Comparison of ENCODE assay signal across 21 mouse cellular contexts in genomic region chr14:61698358-61699055, GRCm38 (mm10).
DNase-seq lines count a peak whose midpoint lies in the region; ATAC-seq and TF ChIP-seq lines count a peak whose summit lies in the region.
"Had no signal": no experiment of that assay in that cellular context is flagged by ENCODE, and none has a peak within 500 bp of the region (broad histone marks: within the 10 kb centered on the region; RNA-seq: fewer than 3 reads in every experiment).

No protein-coding gene starts in this region.

- no peak overlapping the region for H3K4me3 ChIP-seq in kidney, embryonic 14.5 days (ENCODE audit: low read length)
- H3K4me3 ChIP-seq in layer of hippocampus, adult 2 months, result no peak overlapping the region
- H3K4me3 ChIP-seq in liver, embryonic 12.5 days, result no peak overlapping the region
- H3K4me3 ChIP-seq: embryonic facial prominence, embryonic 15.5 days; forebrain, embryonic 10.5 days; left cerebral cortex, adult 2 months; limb, embryonic 12.5 days; midbrain, embryonic 15.5 days had no signal

- no peak overlapping the region for H3K27ac ChIP-seq in kidney, embryonic 14.5 days (ENCODE audit: low read depth, low read length)
- H3K27ac ChIP-seq in layer of hippocampus, adult 2 months, result no peak overlapping the region
- no peak overlapping the region for H3K27ac ChIP-seq in liver, embryonic 12.5 days
- H3K27ac ChIP-seq: embryonic facial prominence, embryonic 15.5 days; forebrain, embryonic 10.5 days; left cerebral cortex, adult 2 months; limb, embryonic 12.5 days; liver, embryonic 14.5 days; midbrain, embryonic 15.5 days had no signal

- H3K36me3 ChIP-seq in kidney, embryonic 14.5 days (ENCODE audit: control insufficient read depth, insufficient read depth, low read length), result no peaks in the 10 kb centered on the region
- H3K36me3 ChIP-seq in liver, embryonic 12.5 days, result no peaks in the 10 kb centered on the region
- H3K36me3 ChIP-seq: embryonic facial prominence, embryonic 15.5 days; forebrain, embryonic 10.5 days; limb, embryonic 12.5 days; midbrain, embryonic 15.5 days had no signal

- WGBS in kidney, embryonic 14.5 days, result 49% methylated on average over 12 of the region's 12 CpGs
- WGBS in liver, embryonic 12.5 days (ENCODE audit: insufficient replicate concordance), result 52% methylated on average over 12 of the region's 12 CpGs

- no peak for ATAC-seq in kidney, embryonic 14.5 days (ENCODE audit: low FRiP score, low TSS enrichment)
- ATAC-seq in liver, embryonic 12.5 days, result no peak
- ATAC-seq: midbrain, embryonic 15.5 days had no signal

- no peaks in the 10 kb centered on the region; the same call in 1 of the 2 replicates for H3K27me3 ChIP-seq in kidney, embryonic 14.5 days (ENCODE audit: control insufficient read depth, insufficient read depth, low read length)
- no peaks in the 10 kb centered on the region for H3K27me3 ChIP-seq in liver, embryonic 12.5 days (replicated peaks)
- H3K27me3 ChIP-seq: embryonic facial prominence, embryonic 15.5 days; limb, embryonic 12.5 days; midbrain, embryonic 15.5 days had no signal

- H3K9ac ChIP-seq in kidney, embryonic 14.5 days (ENCODE audit: low read depth, low read length), result no peak overlapping the region
- no peak overlapping the region for H3K9ac ChIP-seq in liver, embryonic 12.5 days
- H3K9ac ChIP-seq: embryonic facial prominence, embryonic 15.5 days; limb, embryonic 12.5 days; liver, embryonic 14.5 days; midbrain, embryonic 15.5 days had no signal

- TF ChIP-seq CTCF in layer of hippocampus, adult 2 months (conservative IDR thresholded peaks at IDR 0.05), result no peak

- no peaks in the 10 kb centered on the region for H3K4me1 ChIP-seq in kidney, embryonic 14.5 days (ENCODE audit: control insufficient read depth, insufficient read depth, low read length)
- no peaks in the 10 kb centered on the region for H3K4me1 ChIP-seq in liver, embryonic 12.5 days
- H3K4me1 ChIP-seq: midbrain, embryonic 15.5 days had no signal

- H3K9me3 ChIP-seq in kidney, embryonic 14.5 days (ENCODE audit: control insufficient read depth, low read length), result no peaks in the 10 kb centered on the region
- no peaks in the 10 kb centered on the region for H3K9me3 ChIP-seq in liver, embryonic 12.5 days (replicated peaks)
- H3K9me3 ChIP-seq: embryonic facial prominence, embryonic 15.5 days; forebrain, embryonic 10.5 days; limb, embryonic 12.5 days; midbrain, embryonic 15.5 days had no signal

- peak; percentile 38 for DNase-seq in embryo, embryonic 10.5 days (ENCODE audit: low spot score)
- DNase-seq in embryo, embryonic 10 days (ENCODE audit: low spot score), result no peak
- peak; percentile 5 for DNase-seq in 3T3-L1 (ENCODE audit: low read depth, low spot score)
- DNase-seq in MN1 (ENCODE audit: low spot score), result peak; percentile 20
- peak; percentile 59 for DNase-seq in induced T-regulatory cell, adult 2 months (ENCODE audit: low read depth)
- no peak for DNase-seq in layer of hippocampus, adult 2 months (ENCODE audit: low spot score in 2 of 2)
- DNase-seq: adrenal gland, postnatal 10 days; cerebellum, adult 11-12 months; cerebellum, postnatal 36 days; gastrocnemius, postnatal 36 days; kidney, adult 9 months; spleen, adult 18-20 months; thymus, postnatal 25 days had no signal

- no peak overlapping the region for H3K4me2 ChIP-seq in kidney, embryonic 14.5 days (replicated peaks; ENCODE audit: low read depth, low read length)
- no peak overlapping the region for H3K4me2 ChIP-seq in liver, embryonic 12.5 days
- H3K4me2 ChIP-seq: embryonic facial prominence, embryonic 15.5 days; limb, embryonic 12.5 days; midbrain, embryonic 15.5 days had no signal

Comparison
In these comparisons a context has a peak if more than half of its experiments do, and no peak if none do; other contexts are left out.
1. DNase-seq: peak in embryo, embryonic 10.5 days (single experiment), 3T3-L1 (single experiment), MN1 (single experiment) and induced T-regulatory cell, adult 2 months (single experiment); none in embryo, embryonic 10 days (single experiment) and layer of hippocampus, adult 2 months (0 of 2).